8 mouse cellular contexts compared by ENCODE assay signal in the genomic region with DNA sequence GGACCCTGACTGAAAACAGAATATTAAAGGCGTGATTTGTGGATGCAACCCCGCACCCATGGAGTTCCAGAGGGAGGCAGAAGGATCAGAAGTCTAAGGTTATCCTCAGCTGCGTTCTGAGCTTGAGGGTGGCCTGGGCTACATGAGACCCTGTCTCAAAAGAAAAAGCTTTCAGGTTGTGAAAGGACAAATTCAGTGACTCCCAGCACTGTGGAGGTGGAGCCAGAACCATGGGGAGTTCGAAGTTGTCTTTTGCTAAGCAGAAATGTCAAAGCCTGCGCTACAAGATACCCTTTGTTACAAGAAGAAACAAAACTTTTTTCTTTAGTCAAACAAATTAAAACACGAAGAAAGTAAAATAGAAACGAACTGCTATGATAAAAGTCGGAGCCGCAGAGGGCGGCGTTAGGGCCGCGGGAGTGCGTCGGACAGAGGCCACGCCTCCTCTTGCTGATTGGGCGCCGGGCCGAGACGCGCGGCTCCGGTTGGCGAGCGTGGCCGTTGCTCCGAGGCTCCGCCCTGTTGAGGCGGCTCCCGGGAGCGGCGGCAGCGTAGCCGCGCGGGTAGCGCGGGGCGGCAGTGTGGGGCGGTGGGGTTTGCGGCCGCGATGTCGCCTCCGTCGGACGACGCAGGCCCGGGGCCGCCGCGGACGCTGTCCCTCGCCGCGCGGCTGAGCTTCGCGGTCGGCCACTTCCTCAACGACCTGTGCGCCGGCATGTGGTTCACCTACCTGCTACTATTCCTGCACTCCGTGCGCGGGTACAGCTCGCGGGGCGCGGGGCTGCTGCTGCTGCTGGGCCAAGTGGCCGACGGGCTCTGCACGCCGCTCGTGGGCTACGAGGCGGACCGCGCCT. TPM values are rescaled to one million over a fixed set of nuclear protein-coding genes. Genes with fewer than 3 reads are reported as not detected.
A peak's percentile ranks its signal among the peaks of the same experiment; 100 is the strongest.
DNase-seq lines count a peak whose midpoint lies in the region; ATAC-seq and TF ChIP-seq lines count a peak whose summit lies in the region.

A gene (plus strand): TSS at position 501 of the 854 bp plus-strand sequence.

- H3K27me3 ChIP-seq in E14TG2a.4 (ENCODE audit: insufficient read depth, low read length), result no peaks in the 10 kb centered on the region
- H3K27me3 ChIP-seq in forebrain, embryonic 13.5 days, result no peaks in the 10 kb centered on the region
- H3K27me3 ChIP-seq in heart, postnatal 0 days (ENCODE audit: control insufficient read depth, insufficient read depth, low read length), result no peaks in the 10 kb centered on the region
- H3K27me3 ChIP-seq in liver, embryonic 16.5 days (ENCODE audit: control insufficient read depth, insufficient read depth, low read depth, low read length), result no peaks in the 10 kb centered on the region
- 0 out of 2 replicates have a peak, but pooled peaks cover 2% of the 10 kb centered on the region for H3K27me3 ChIP-seq in neural tube, embryonic 12.5 days (replicated peaks)
- no peaks in the 10 kb centered on the region for H3K27me3 ChIP-seq in stomach, postnatal 0 days (ENCODE audit: control insufficient read depth, insufficient read depth, low read length)

- H3K4me1 ChIP-seq in E14TG2a.4 (replicated peaks; ENCODE audit: low read depth, low read length), result peaks cover 94% of the 10 kb centered on the region
- H3K4me1 ChIP-seq in forebrain, embryonic 13.5 days, result peaks cover 23% of the 10 kb centered on the region
- H3K4me1 ChIP-seq in heart, postnatal 0 days (ENCODE audit: control insufficient read depth, insufficient read depth), result peaks cover 13% of the 10 kb centered on the region
- H3K4me1 ChIP-seq in liver, embryonic 16.5 days (ENCODE audit: control insufficient read depth, low read depth, low read length), result peaks cover 64% of the 10 kb centered on the region
- peaks cover 22% of the 10 kb centered on the region for H3K4me1 ChIP-seq in neural tube, embryonic 12.5 days
- H3K4me1 ChIP-seq in stomach, postnatal 0 days (replicated peaks; ENCODE audit: control insufficient read depth, insufficient read depth), result peaks cover 4% of the 10 kb centered on the region

- 3% methylated on average over 59 of the region's 79 CpGs for WGBS in forebrain, embryonic 13.5 days
- 2% methylated on average over 77 of the region's 79 CpGs for WGBS in heart, postnatal 0 days
- WGBS in liver, embryonic 16.5 days (ENCODE audit: insufficient replicate concordance), result 2% methylated on average over 79 of the region's 79 CpGs
- WGBS in neural tube, embryonic 12.5 days, result 2% methylated on average over 78 of the region's 79 CpGs
- 2% methylated on average over 77 of the region's 79 CpGs for WGBS in stomach, postnatal 0 days

- peak; percentile 82 for ATAC-seq in cerebellum, adult (ENCODE audit: insufficient number of reproducible peaks, low FRiP score, low TSS enrichment)
- peak; percentile 94 for ATAC-seq in forebrain, embryonic 13.5 days
- ATAC-seq in heart, postnatal 0 days (ENCODE audit: insufficient read depth, low read depth), result peak; percentile 89
- peak; percentile 89 for ATAC-seq in liver, embryonic 16.5 days (ENCODE audit: low read depth)
- peak; percentile 88 for ATAC-seq in neural tube, embryonic 12.5 days (ENCODE audit: low FRiP score, low read depth)
- peak; percentile 79 for ATAC-seq in stomach, postnatal 0 days (ENCODE audit: low FRiP score, low TSS enrichment)

- TF ChIP-seq CTCF in E14TG2a.4 (conservative IDR thresholded peaks at IDR 0.05; ENCODE audit: low read length), result no peak
- TF ChIP-seq CTCF in heart, postnatal 0 days (IDR thresholded peaks at IDR 0.05; ENCODE audit: low read depth), result no peak
- TF ChIP-seq CTCF in stomach, postnatal 0 days (IDR thresholded peaks at IDR 0.05; ENCODE audit: low read depth), result no peak

- peaks cover 38% of the 10 kb centered on the region for H3K36me3 ChIP-seq in E14TG2a.4 (ENCODE audit: insufficient read depth, low read length)
- H3K36me3 ChIP-seq in forebrain, embryonic 13.5 days (ENCODE audit: poor library complexity, severe bottlenecking), result peaks cover 4% of the 10 kb centered on the region; the same call in 1 of the 2 replicates
- 0 out of 2 replicates have a peak, but pooled peaks cover 6% of the 10 kb centered on the region for H3K36me3 ChIP-seq in heart, postnatal 0 days (replicated peaks; ENCODE audit: control insufficient read depth, insufficient read depth, low read length)
- peaks cover 5% of the 10 kb centered on the region; the same call in 1 of the 2 replicates for H3K36me3 ChIP-seq in liver, embryonic 16.5 days (ENCODE audit: control insufficient read depth, insufficient read depth)
- no peaks in the 10 kb centered on the region for H3K36me3 ChIP-seq in neural tube, embryonic 12.5 days
- H3K36me3 ChIP-seq in stomach, postnatal 0 days (ENCODE audit: control insufficient read depth, insufficient read depth, low read length), result no peaks in the 10 kb centered on the region

- peak within 1 kb of the TSS; percentile 84 for H3K9ac ChIP-seq in forebrain, embryonic 13.5 days
- H3K9ac ChIP-seq in heart, postnatal 0 days (replicated peaks; ENCODE audit: low read depth, low read length), result peak within 1 kb of the TSS; percentile 80
- H3K9ac ChIP-seq in liver, embryonic 16.5 days (ENCODE audit: low read depth, low read length), result peak within 1 kb of the TSS; percentile 97
- H3K9ac ChIP-seq in neural tube, embryonic 12.5 days, result peak within 1 kb of the TSS; percentile 83
- H3K9ac ChIP-seq in stomach, postnatal 0 days (ENCODE audit: low read length), result peak within 1 kb of the TSS; percentile 79

- H3K27ac ChIP-seq in forebrain, embryonic 13.5 days, result no peak within 1 kb of the TSS
- H3K27ac ChIP-seq in heart, postnatal 0 days (ENCODE audit: low read depth), result peak within 1 kb of the TSS; percentile 63
- peak within 1 kb of the TSS; percentile 84 for H3K27ac ChIP-seq in liver, embryonic 16.5 days (ENCODE audit: low read length)
- no peak within 1 kb of the TSS for H3K27ac ChIP-seq in neural tube, embryonic 12.5 days
- peak within 1 kb of the TSS; percentile 53 for H3K27ac ChIP-seq in stomach, postnatal 0 days (replicated peaks)

- H3K4me3 ChIP-seq in E14TG2a.4 (replicated peaks; ENCODE audit: low read length), result peak within 1 kb of the TSS; percentile 93
- H3K4me3 ChIP-seq in forebrain, embryonic 13.5 days, result peak within 1 kb of the TSS; percentile 75
- peak within 1 kb of the TSS; percentile 76 for H3K4me3 ChIP-seq in heart, postnatal 0 days (ENCODE audit: low read depth, low read length)
- H3K4me3 ChIP-seq in liver, embryonic 16.5 days (ENCODE audit: low read depth, low read length), result peak within 1 kb of the TSS; percentile 87
- H3K4me3 ChIP-seq in neural tube, embryonic 12.5 days, result peak within 1 kb of the TSS; percentile 71
- H3K4me3 ChIP-seq in stomach, postnatal 0 days (ENCODE audit: low read depth, low read length), result peak within 1 kb of the TSS; percentile 75

- H3K4me2 ChIP-seq in forebrain, embryonic 13.5 days, result peak within 1 kb of the TSS; percentile 98
- H3K4me2 ChIP-seq in heart, postnatal 0 days (ENCODE audit: low read depth, low read length), result peak within 1 kb of the TSS; percentile 99
- peak within 1 kb of the TSS; percentile 92 for H3K4me2 ChIP-seq in liver, embryonic 16.5 days (ENCODE audit: low read depth, low read length)
- H3K4me2 ChIP-seq in neural tube, embryonic 12.5 days (replicated peaks), result peak within 1 kb of the TSS; percentile 99
- H3K4me2 ChIP-seq in stomach, postnatal 0 days (replicated peaks; ENCODE audit: low read depth), result peak within 1 kb of the TSS; percentile 98

- H3K9me3 ChIP-seq in E14TG2a.4 (ENCODE audit: low read length), result no peaks in the 10 kb centered on the region
- no peaks in the 10 kb centered on the region for H3K9me3 ChIP-seq in forebrain, embryonic 13.5 days (replicated peaks)
- H3K9me3 ChIP-seq in heart, postnatal 0 days (replicated peaks; ENCODE audit: control insufficient read depth, low read length), result no peaks in the 10 kb centered on the region
- H3K9me3 ChIP-seq in liver, embryonic 16.5 days (replicated peaks; ENCODE audit: control insufficient read depth, low read length), result no peaks in the 10 kb centered on the region
- no peaks in the 10 kb centered on the region for H3K9me3 ChIP-seq in neural tube, embryonic 12.5 days
- no peaks in the 10 kb centered on the region for H3K9me3 ChIP-seq in stomach, postnatal 0 days (ENCODE audit: control insufficient read depth, low read length)

- TF ChIP-seq EP300 in heart, postnatal 0 days (IDR thresholded peaks at IDR 0.05; ENCODE audit: low read depth), result no peak
- no peak for TF ChIP-seq EP300 in stomach, postnatal 0 days (optimal IDR thresholded peaks at IDR 0.05)

- peak; percentile 86 for DNase-seq in heart, postnatal 0 days (ENCODE audit: low spot score)
- peak; percentile 92 to 96 for DNase-seq in kidney, postnatal 4 days
- peak; percentile 92 for DNase-seq in stomach, postnatal 0 days (ENCODE audit: low spot score)

RNA-seq across cellular contexts. Expression of the gene that starts here (rescaled TPM):
- polyA plus RNA-seq in forebrain, embryonic 13.5 days (2015; fragmentation: Nextera tagmentation; extraction: Ambion mirVana), result 6.3 and 6.8 TPM in 2 replicates
- total RNA-seq in heart, postnatal 0 days (2014; rRNA removed; ENCODE audit: low replicate concordance), result 20.2 and 30.5 TPM in 2 replicates
- polyA plus RNA-seq in heart, postnatal 0 days (2015; fragmentation: Nextera tagmentation; extraction: Ambion mirVana), result 10.3 and 11.4 TPM in 2 replicates
- 9.2 and 11.9 TPM in 2 replicates for polyA plus RNA-seq in liver, embryonic 16.5 days (2015; fragmentation: Nextera tagmentation; extraction: Ambion mirVana)
- 16.0 and 16.8 TPM in 2 replicates for polyA plus RNA-seq in neural tube, embryonic 12.5 days (2016; fragmentation: Nextera tagmentation; extraction: Ambion mirVana)
- polyA plus RNA-seq in stomach, postnatal 0 days (2015; fragmentation: Nextera tagmentation; extraction: Ambion mirVana), result 7.4 and 7.9 TPM in 2 replicates

Comparison
In these comparisons a context has a peak if more than half of its experiments do, and no peak if none do; other contexts are left out.
1. H3K27ac ChIP-seq: peak in heart, postnatal 0 days (single experiment), liver, embryonic 16.5 days (single experiment) and stomach, postnatal 0 days (single experiment); none in forebrain, embryonic 13.5 days (single experiment) and neural tube, embryonic 12.5 days (single experiment).
2. Peak in every context shown above with its lines, with median percentiles within 50 percentile points of each other: H3K4me3 ChIP-seq, ATAC-seq, H3K4me2 ChIP-seq, H3K9ac ChIP-seq and DNase-seq.